Mouse (Mus musculus): ENCODE measurements around the gene Uqcr10. TPM values are rescaled to one million over a fixed set of nuclear protein-coding genes. Genes with fewer than 3 reads are reported as not detected.

Uqcr10 gene
- polyA plus RNA-seq, 1 experiment = 850 TPM

- TF ChIP-seq POLR2A (IDR thresholded peaks at IDR 0.05; ENCODE audit: control insufficient read depth, extremely low read depth, insufficient read depth, low read length, poor library complexity) = no peak
- H3K4me3 ChIP-seq (ENCODE audit: control insufficient read depth, insufficient read depth, low read length) = no peak overlapping the region
- 59% methylated on average over 6 of the region's 6 CpGs for WGBS
- no peak overlapping the region for H3K27ac ChIP-seq (ENCODE audit: control insufficient read depth, insufficient read depth, low read length)
- peaks cover 20% of the 10 kb centered on the region for H3K27me3 ChIP-seq (ENCODE audit: control insufficient read depth, insufficient read depth, low read length)
- H3K4me1 ChIP-seq (replicated peaks; ENCODE audit: control insufficient read depth, insufficient read depth, low read length) = 0 out of 2 replicates have a peak, but pooled peaks cover 6% of the 10 kb centered on the region
- DNase-seq = no peak
- no peaks in the 10 kb centered on the region for H3K36me3 ChIP-seq (ENCODE audit: control insufficient read depth, insufficient read depth, low read length)
These were observed 40.5 kb upstream of the Uqcr10 start for GRCm38 (mm10) chr11:4744691-4745090.

GRCm38 (mm10) chr11:4740785-4741184 lies 36.6 kb upstream of the Uqcr10 start:
- DNase-seq = no peak
- no peaks in the 10 kb centered on the region for H3K36me3 ChIP-seq (ENCODE audit: control insufficient read depth, insufficient read depth, low read length)
- 56% methylated on average over 5 of the region's 5 CpGs for WGBS
- H3K4me1 ChIP-seq (replicated peaks; ENCODE audit: control insufficient read depth, insufficient read depth, low read length) = no peaks in the 10 kb centered on the region
- H3K27ac ChIP-seq (ENCODE audit: control insufficient read depth, insufficient read depth, low read length) = no peak overlapping the region
- peaks cover 2% of the 10 kb centered on the region; the same call in 1 of the 2 replicates for H3K27me3 ChIP-seq (ENCODE audit: control insufficient read depth, insufficient read depth, low read length)
- no peak overlapping the region for H3K4me3 ChIP-seq (ENCODE audit: control insufficient read depth, insufficient read depth, low read length)
- no peak for TF ChIP-seq CTCF (IDR thresholded peaks at IDR 0.05; ENCODE audit: borderline replicate concordance, control insufficient read depth, extremely low read depth, insufficient read depth, low read length, poor library complexity)
- TF ChIP-seq POLR2A (IDR thresholded peaks at IDR 0.05; ENCODE audit: control insufficient read depth, extremely low read depth, insufficient read depth, low read length, poor library complexity) = no peak

- Histone ChIP-seq H3K4me1 (replicated peaks; ENCODE audit: control insufficient read depth, insufficient read depth, low read length) (no peaks in the 10 kb centered on the region), H3K4me3 (ENCODE audit: control insufficient read depth, insufficient read depth, low read length) (no peak overlapping the region), H3K36me3 (ENCODE audit: control insufficient read depth, insufficient read depth, low read length) (no peaks in the 10 kb centered on the region), H3K27me3 (ENCODE audit: control insufficient read depth, insufficient read depth, low read length) (no peaks in the 10 kb centered on the region; the same call in 1 of the 2 replicates), H3K27ac (ENCODE audit: control insufficient read depth, insufficient read depth, low read length) (no peak overlapping the region)
- no peak for DNase-seq
- no peak for TF ChIP-seq CTCF (IDR thresholded peaks at IDR 0.05; ENCODE audit: borderline replicate concordance, control insufficient read depth, extremely low read depth, insufficient read depth, low read length, poor library complexity)
- no peak for TF ChIP-seq POLR2A (IDR thresholded peaks at IDR 0.05; ENCODE audit: control insufficient read depth, extremely low read depth, insufficient read depth, low read length, poor library complexity)
- WGBS = 96% methylated on average over 16 of the region's 16 CpGs
These were observed 34.6 kb upstream of the Uqcr10 start for GRCm38 (mm10) chr11:4738719-4739118.

GRCm38 (mm10) chr11:4737682-4738081 lies 33.5 kb upstream of the Uqcr10 start:
- no peak overlapping the region for H3K27ac ChIP-seq (ENCODE audit: control insufficient read depth, insufficient read depth, low read length)
- 96% methylated on average over 10 of the region's 10 CpGs for whole genome bisulfite sequencing
- DNase-seq = no peak
- H3K27me3 ChIP-seq (ENCODE audit: control insufficient read depth, insufficient read depth, low read length) = no peaks in the 10 kb centered on the region; the same call in 1 of the 2 replicates
- TF ChIP-seq POLR2A (IDR thresholded peaks at IDR 0.05; ENCODE audit: control insufficient read depth, extremely low read depth, insufficient read depth, low read length, poor library complexity) (no peak), CTCF (IDR thresholded peaks at IDR 0.05; ENCODE audit: borderline replicate concordance, control insufficient read depth, extremely low read depth, insufficient read depth, low read length, poor library complexity) (no peak)
- H3K4me1 ChIP-seq (replicated peaks; ENCODE audit: control insufficient read depth, insufficient read depth, low read length) = no peaks in the 10 kb centered on the region
- H3K36me3 ChIP-seq (ENCODE audit: control insufficient read depth, insufficient read depth, low read length) = no peaks in the 10 kb centered on the region
- H3K4me3 ChIP-seq (ENCODE audit: control insufficient read depth, insufficient read depth, low read length) = no peak overlapping the region

- no peak overlapping the region for H3K4me3 ChIP-seq (ENCODE audit: control insufficient read depth, insufficient read depth, low read length)
- H3K27ac ChIP-seq (ENCODE audit: control insufficient read depth, insufficient read depth, low read length) = no peak overlapping the region
- no peaks in the 10 kb centered on the region for H3K36me3 ChIP-seq (ENCODE audit: control insufficient read depth, insufficient read depth, low read length)
- TF ChIP-seq POLR2A (IDR thresholded peaks at IDR 0.05; ENCODE audit: control insufficient read depth, extremely low read depth, insufficient read depth, low read length, poor library complexity) (no peak), CTCF (IDR thresholded peaks at IDR 0.05; ENCODE audit: borderline replicate concordance, control insufficient read depth, extremely low read depth, insufficient read depth, low read length, poor library complexity) (no peak)
- no peaks in the 10 kb centered on the region for H3K4me1 ChIP-seq (replicated peaks; ENCODE audit: control insufficient read depth, insufficient read depth, low read length)
- WGBS = 91% methylated on average over 6 of the region's 6 CpGs
- H3K27me3 ChIP-seq (ENCODE audit: control insufficient read depth, insufficient read depth, low read length) = no peaks in the 10 kb centered on the region; the same call in 1 of the 2 replicates
- no peak for DNase-seq
These were observed 32.2 kb upstream of the Uqcr10 start for GRCm38 (mm10) chr11:4736355-4736754.

GRCm38 (mm10) chr11:4734179-4734578 lies 30.0 kb upstream of the Uqcr10 start:
- DNase-seq = no peak
- Histone ChIP-seq H3K4me1 (replicated peaks; ENCODE audit: control insufficient read depth, insufficient read depth, low read length) (no peaks in the 10 kb centered on the region), H3K27me3 (ENCODE audit: control insufficient read depth, insufficient read depth, low read length) (no peaks in the 10 kb centered on the region), H3K4me3 (ENCODE audit: control insufficient read depth, insufficient read depth, low read length) (no peak overlapping the region), H3K27ac (ENCODE audit: control insufficient read depth, insufficient read depth, low read length) (no peak overlapping the region), H3K36me3 (ENCODE audit: control insufficient read depth, insufficient read depth, low read length) (no peaks in the 10 kb centered on the region)
- no peak for TF ChIP-seq CTCF (IDR thresholded peaks at IDR 0.05; ENCODE audit: borderline replicate concordance, control insufficient read depth, extremely low read depth, insufficient read depth, low read length, poor library complexity)
- TF ChIP-seq POLR2A (IDR thresholded peaks at IDR 0.05; ENCODE audit: control insufficient read depth, extremely low read depth, insufficient read depth, low read length, poor library complexity) = no peak
- 90% methylated on average over 12 of the region's 12 CpGs for WGBS

- DNase-seq = no peak
- H3K4me1 ChIP-seq (replicated peaks; ENCODE audit: control insufficient read depth, insufficient read depth, low read length) = no peaks in the 10 kb centered on the region
- TF ChIP-seq CTCF (IDR thresholded peaks at IDR 0.05; ENCODE audit: borderline replicate concordance, control insufficient read depth, extremely low read depth, insufficient read depth, low read length, poor library complexity) = no peak
- no peak for TF ChIP-seq POLR2A (IDR thresholded peaks at IDR 0.05; ENCODE audit: control insufficient read depth, extremely low read depth, insufficient read depth, low read length, poor library complexity)
- no peak overlapping the region for H3K27ac ChIP-seq (ENCODE audit: control insufficient read depth, insufficient read depth, low read length)
- no peak overlapping the region for H3K4me3 ChIP-seq (ENCODE audit: control insufficient read depth, insufficient read depth, low read length)
- H3K27me3 ChIP-seq (ENCODE audit: control insufficient read depth, insufficient read depth, low read length) = no peaks in the 10 kb centered on the region
- 97% methylated on average over 7 of the region's 7 CpGs for WGBS
- no peaks in the 10 kb centered on the region for H3K36me3 ChIP-seq (ENCODE audit: control insufficient read depth, insufficient read depth, low read length)
These were observed 27.6 kb upstream of the Uqcr10 start for GRCm38 (mm10) chr11:4731781-4732180.

All from thymus, adult 2 months (tissue).